Mouse (Mus musculus) CH12.LX (cell line): Measurements from ENCODE around the gene Gm20388. TPM values are rescaled to one million over a fixed set of nuclear protein-coding genes. Genes with fewer than 3 reads are reported as not detected.
A peak's percentile ranks its signal among the peaks of the same experiment; 100 is the strongest.

Experiments used
- DNase-seq: peaks from one replicate; pipeline ENCODE4 v3.0.0-alpha.2; 2013; ENCODE audit errors: extremely low read depth
- H3K27ac ChIP-seq: 2 replicates; pipeline ENCODE4 v1.5.1; 2012; ENCODE audit warnings: low read depth, mild to moderate bottlenecking, control low read depth, moderate library complexity; ENCODE audit not compliant: insufficient read depth
- H3K27me3 ChIP-seq: replicated peaks from 2 replicates; pipeline ENCODE3; 2012; ENCODE audit warnings: inconsistent platforms
- H3K36me3 ChIP-seq, 2 experiments: replicated peaks in 1 of 2; 2 replicates each; pipeline versions ENCODE3 to v1.6.1; 2012; ENCODE audit warnings: inconsistent platforms in 1 of 2, low read length in 1 of 2, mild to moderate bottlenecking in 1 of 2, mixed read lengths in 1 of 2, moderate library complexity in 1 of 2; ENCODE audit not compliant: control insufficient read depth in 1 of 2, insufficient read depth in 1 of 2
- H3K4me1 ChIP-seq, 2 experiments: 2 replicates each; pipeline ENCODE4 v1.6.1; 2012; ENCODE audit warnings: inconsistent platforms in 1 of 2, moderate library complexity in 1 of 2; ENCODE audit not compliant: insufficient read depth in 2 of 2, control insufficient read depth in 1 of 2
- H3K4me2 ChIP-seq: 2 replicates; pipeline ENCODE4 v1.6.1; 2012; ENCODE audit warnings: low read depth, mild to moderate bottlenecking, control low read depth; ENCODE audit not compliant: poor library complexity, insufficient read depth, severe bottlenecking
- H3K4me3 ChIP-seq, 3 experiments: fragments of 150-350 bp in 1 of 3; sonication (generic) in 1 of 3; replicated peaks in 1 of 3; 2 replicates each; pipeline versions ENCODE3 to v1.5.1; 2011 to 2012; ENCODE audit warnings: low read depth in 2 of 3, low read length in 2 of 3, mild to moderate bottlenecking in 2 of 3, moderate library complexity in 2 of 3, control low read depth in 1 of 3, improper control_type of control experiment in 1 of 3, inconsistent platforms in 1 of 3, mixed read lengths in 1 of 3; ENCODE audit not compliant: poor library complexity in 1 of 3
- H3K79me2 ChIP-seq: replicated peaks from 2 replicates; pipeline ENCODE4 v1.6.1; 2012; ENCODE audit warnings: mild to moderate bottlenecking, moderate library complexity; ENCODE audit not compliant: control insufficient read depth, poor library complexity, insufficient read depth, severe bottlenecking; ENCODE audit errors: extremely low read depth
- H3K9ac ChIP-seq: 2 replicates; pipeline ENCODE4 v1.6.1; 2012; ENCODE audit warnings: low read depth, mild to moderate bottlenecking, control low read depth, moderate library complexity; ENCODE audit not compliant: insufficient read depth
- H3K9me3 ChIP-seq: replicated peaks from 2 replicates; pipeline ENCODE3; 2012; ENCODE audit warnings: low read length, inconsistent platforms, mixed read lengths
- BHLHE40 ChIP-seq: IDR thresholded peaks from 2 replicates; pipeline ENCODE4 v1.6.1; 2011; ENCODE audit warnings: mild to moderate bottlenecking, low read depth, low read length, improper control_type of control experiment
- CTCF ChIP-seq, 2 experiments: IDR thresholded peaks in 1 of 2; conservative IDR thresholded peaks in 1 of 2; 2 replicates each; pipeline ENCODE4 v1.5.1; 2011 to 2012; ENCODE audit warnings: low read depth in 2 of 2, low read length in 2 of 2, improper control_type of control experiment in 1 of 2, inconsistent platforms in 1 of 2, mild to moderate bottlenecking in 1 of 2, moderate library complexity in 1 of 2
- E2F4 ChIP-seq: IDR thresholded peaks from 2 replicates; pipeline ENCODE4 v1.6.1; 2011; ENCODE audit warnings: low read depth, low read length, improper control_type of control experiment; ENCODE audit not compliant: insufficient replicate concordance
- ETS1 ChIP-seq: conservative IDR thresholded peaks from 2 replicates; pipeline ENCODE4 v1.6.1; 2012; ENCODE audit warnings: low read depth, mild to moderate bottlenecking, inconsistent platforms, low read length, improper control_type of control experiment, moderate library complexity
- HCFC1 ChIP-seq: IDR thresholded peaks from 2 replicates; pipeline ENCODE4 v1.6.1; 2012; ENCODE audit warnings: low read depth, mild to moderate bottlenecking, inconsistent platforms, low read length, improper control_type of control experiment
- JUND ChIP-seq: conservative IDR thresholded peaks from 2 replicates; pipeline ENCODE4 v1.6.1; 2011; ENCODE audit warnings: low read depth, low read length, improper control_type of control experiment
- NELFE ChIP-seq: IDR thresholded peaks from 2 replicates; pipeline ENCODE4 v1.6.1; 2011; ENCODE audit warnings: low read depth, low read length, improper control_type of control experiment
- RAD21 ChIP-seq: IDR thresholded peaks from 2 replicates; pipeline ENCODE4 v1.6.1; 2011; ENCODE audit warnings: low read depth, mild to moderate bottlenecking, low read length, improper control_type of control experiment, moderate library complexity
- SMC3 ChIP-seq: IDR thresholded peaks from 2 replicates; pipeline ENCODE4 v1.6.1; 2011; ENCODE audit warnings: low read depth, low read length, improper control_type of control experiment
- TBP ChIP-seq: conservative IDR thresholded peaks from 2 replicates; pipeline ENCODE4 v1.6.1; 2011; ENCODE audit warnings: low read depth, low read length, improper control_type of control experiment
- ZC3H11A ChIP-seq: IDR thresholded peaks from 2 replicates; pipeline ENCODE4 v1.6.1; 2012; ENCODE audit warnings: low read depth, mild to moderate bottlenecking, inconsistent platforms, low read length, improper control_type of control experiment
- ZKSCAN1 ChIP-seq: IDR thresholded peaks from 2 replicates; pipeline ENCODE4 v1.6.1; 2012; ENCODE audit warnings: low read depth, inconsistent platforms, low read length, improper control_type of control experiment, borderline replicate concordance
- dilution Hi-C: fragments of 300-500 bp; cut with MboI; formaldehyde crosslinking; loops from 2 replicates; pipeline ENCODE4 v1.14.3; 2020; ENCODE audit warnings: low sequenced_read_pairs; ENCODE audit not compliant: extremely low pct_unique_long_range_greater_than_20kb, extremely low pct_ligation_motif_present
- in situ Hi-C: fragments of 300-500 bp; cut with MboI; formaldehyde crosslinking; loops from 3 replicates; pipeline ENCODE4 v1.14.3; 2019; ENCODE audit warnings: low sequenced_read_pairs, low pct_ligation_motif_present, low pct_unique_long_range_greater_than_20kb, mixed read lengths
- polyA plus RNA-seq: library from polyadenylated mRNA; unstranded; fragments of >175 nt; gene quantifications from 2 replicates; pipeline ENCODE4 v1.2.1, GENCODE M21; 2012; ENCODE audit warnings: low read depth; ENCODE audit not compliant: insufficient read length
- total RNA-seq, 2 experiments: library from RNA; depleted of rRNA; stranded (reverse); fragments of 300-350 nt in 1 of 2; fragments of >200 nt in 1 of 2; gene quantifications; 2 replicates each; pipeline ENCODE4 v1.2.3; 2012 to 2014

Gene Gm20388
- total and polyA plus RNA-seq, 3 experiments = 14.8 to 26.3 (median 22.2) TPM

- in situ Hi-C loops (no loop called here), dilution Hi-C loops (no loop called here)
- H3K27ac ChIP-seq = no peak overlapping the region
- peak; percentile 53 for DNase-seq
- no peaks in the 10 kb centered on the region for H3K27me3 ChIP-seq
- H3K36me3 ChIP-seq = peaks cover 6 to 69% of the 10 kb centered on the region in 2 experiments
- peaks cover 10 to 57% of the 10 kb centered on the region in 2 experiments for H3K4me1 ChIP-seq
- H3K9ac ChIP-seq = no peak overlapping the region
- H3K4me2 ChIP-seq = no peak overlapping the region
- H3K79me2 ChIP-seq = no peaks in the 10 kb centered on the region
- H3K4me3 ChIP-seq = no peak overlapping the region
- TF ChIP-seq RAD21 = peak; percentile 84
- no peak for TF ChIP-seq NELFE
- peak; percentile 33 to 83; a peak in 2 of 4 replicates for TF ChIP-seq CTCF (conservative IDR thresholded peaks at IDR 0.05 in 1 of 2, IDR thresholded peaks at IDR 0.05 in 1 of 2; ENCODE audit: low read depth in 2 of 2, low read length in 2 of 2)
- peak; percentile 90 for TF ChIP-seq SMC3
- peak; percentile 77 for TF ChIP-seq ZC3H11A
- TF ChIP-seq, all 38 proteins: peak for 4
- no peaks in the 10 kb centered on the region for H3K9me3 ChIP-seq
Measured at GRCm38 (mm10) chr8:122812610-122813250, 2902.1 kb downstream of the Gm20388 start.

DNA sequence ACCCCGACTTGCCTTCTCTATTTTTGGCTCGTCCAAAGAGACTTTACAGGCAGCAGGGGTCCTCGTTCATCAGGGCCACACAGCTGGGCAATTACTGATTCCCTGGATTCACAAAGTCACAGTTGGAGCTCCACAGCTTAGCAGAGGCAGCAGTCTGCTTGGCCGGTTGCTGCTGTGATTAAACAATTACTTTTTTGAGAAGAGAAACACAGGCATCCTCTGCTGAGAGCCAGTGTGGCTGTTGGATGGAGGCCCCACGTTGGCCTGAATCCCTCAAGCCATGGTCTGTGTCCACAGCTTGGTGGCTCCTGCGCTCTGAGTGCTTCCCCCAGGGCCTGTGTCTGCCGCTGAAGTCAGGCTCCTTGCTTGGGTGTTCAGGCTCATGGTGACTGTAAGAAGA lies 2904.0 kb downstream of the Gm20388 start:
- Histone ChIP-seq H3K4me1 (peaks cover 6 to 47% of the 10 kb centered on the region in 2 experiments), H3K9me3 (no peaks in the 10 kb centered on the region), H3K36me3 (peaks cover 6 to 75% of the 10 kb centered on the region in 2 experiments), H3K4me3 (no peak overlapping the region), H3K79me2 (no peaks in the 10 kb centered on the region)
- dilution Hi-C loops (no loop called here), in situ Hi-C loops (loop anchor here (5.0 kb wide), 1 partner anchor 117 kb away; the partner anchor contains the start of gene Cbfa2t3)
- TF ChIP-seq ETS1 (no peak), E2F4 (no peak), BHLHE40 (no peak)
- TF ChIP-seq, all 38 proteins: peak for 0
- H3K4me2 ChIP-seq = no peak overlapping the region
- H3K9ac ChIP-seq = no peak overlapping the region
- H3K27ac ChIP-seq = no peak overlapping the region
- no peaks in the 10 kb centered on the region for H3K27me3 ChIP-seq
- DNase-seq = no peak

DNA sequence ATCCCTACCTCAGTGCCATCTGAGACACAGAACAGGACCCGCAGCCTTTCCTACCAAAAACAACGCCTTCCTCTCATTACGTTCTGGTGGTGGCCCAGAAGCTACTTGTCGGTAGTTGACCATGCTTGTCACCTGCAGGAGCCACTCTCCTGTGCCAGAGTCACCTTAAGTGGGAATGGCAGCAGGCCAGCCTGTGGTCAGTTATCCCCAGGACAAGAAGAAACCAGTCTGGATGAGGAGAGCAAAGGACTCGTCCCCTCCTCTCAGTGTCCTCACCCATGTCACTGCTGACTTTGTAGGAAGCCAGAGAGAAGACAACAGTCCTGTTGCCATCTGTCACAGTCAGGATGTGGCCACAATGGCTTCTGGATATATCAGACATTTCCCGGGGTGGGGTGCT lies 2906.3 kb downstream of the Gm20388 start:
- H3K4me1 ChIP-seq = peaks cover 12 to 39% of the 10 kb centered on the region in 2 experiments
- TF ChIP-seq ZKSCAN1 = no peak
- TF ChIP-seq TBP = no peak
- no peak for TF ChIP-seq HCFC1
- no peak for TF ChIP-seq JUND
- TF ChIP-seq, all 38 proteins: peak for 0
- Histone ChIP-seq H3K27me3 (no peaks in the 10 kb centered on the region), H3K4me3 (no peak overlapping the region), H3K9ac (no peak overlapping the region), H3K4me2 (no peak overlapping the region), H3K27ac (no peak overlapping the region), H3K9me3 (no peaks in the 10 kb centered on the region), H3K79me2 (no peaks in the 10 kb centered on the region), H3K36me3 (peaks cover 6 to 58% of the 10 kb centered on the region in 2 experiments)
- DNase-seq = no peak
- dilution Hi-C loops = no loop called here
- in situ Hi-C loops = loop anchor here (5.0 kb wide), 1 partner anchor 120 kb away; the partner anchor contains the start of gene Cbfa2t3
